Mouse (Mus musculus) c-Kit-negative CD71-positive TER-119-positive erythroid progenitor cells, embryonic 14.5 days (primary cell): Measurements from ENCODE around the gene Epha1.

Experiments used
- DNase-seq: peaks from one replicate; pipeline ENCODE4 v3.0.0-alpha.2; 2013; ENCODE audit warnings: low read depth, low spot score

Gene Epha1

GRCm38 (mm10) chr6:42373669-42374430 is 782 bp upstream of the Epha1 start:
- DNase-seq: no peak

GRCm38 (mm10) chr6:42372421-42372815 is 650 bp downstream of the Epha1 start:
- DNase-seq: no peak

- no peak for DNase-seq
Observed at GRCm38 (mm10) chr6:42372001-42372400, 1.1 kb downstream of the Epha1 start.

- DNase-seq: no peak
Observed at GRCm38 (mm10) chr6:42370630-42371363, 2.3 kb downstream of the Epha1 start.

- DNase-seq: no peak
Observed at GRCm38 (mm10) chr6:42369870-42370269, 3.2 kb downstream of the Epha1 start.

- no peak for DNase-seq
Observed at GRCm38 (mm10) chr6:42365215-42365614, 7.9 kb downstream of the Epha1 start.

GRCm38 (mm10) chr6:42364607-42365006 is 8.5 kb downstream of the Epha1 start:
- DNase-seq: no peak

- DNase-seq: no peak
Observed at GRCm38 (mm10) chr6:42364066-42364465, 9.0 kb downstream of the Epha1 start.

GRCm38 (mm10) chr6:42362974-42363373 is 10.1 kb downstream of the Epha1 start:
- DNase-seq: no peak

- no peak for DNase-seq
Observed at GRCm38 (mm10) chr6:42362497-42362896, 10.6 kb downstream of the Epha1 start.

- DNase-seq: no peak
Observed at GRCm38 (mm10) chr6:42362074-42362473, 11.0 kb downstream of the Epha1 start.

- no peak for DNase-seq
Observed at GRCm38 (mm10) chr6:42361041-42361895, 11.8 kb downstream of the Epha1 start.

GRCm38 (mm10) chr6:42360231-42360840 is 12.7 kb downstream of the Epha1 start:
- no peak for DNase-seq

- no peak for DNase-seq
Observed at GRCm38 (mm10) chr6:42359364-42360147, 13.5 kb downstream of the Epha1 start.

GRCm38 (mm10) chr6:42358901-42359300 is 14.2 kb downstream of the Epha1 start:
- no peak for DNase-seq

- no peak for DNase-seq
Observed at GRCm38 (mm10) chr6:42357901-42358300, 15.2 kb downstream of the Epha1 start.

GRCm38 (mm10) chr6:42356913-42357312 is 16.2 kb downstream of the Epha1 start:
- no peak for DNase-seq

- DNase-seq: no peak
Observed at GRCm38 (mm10) chr6:42355794-42356600, 17.1 kb downstream of the Epha1 start.

GRCm38 (mm10) chr6:42355366-42355765 is 17.7 kb downstream of the Epha1 start:
- no peak for DNase-seq
